ENCODE assay signal across 13 mouse cellular contexts in genomic region chr1:163310023-163310754, GRCm38 (mm10). TPM values are rescaled to one million over a fixed set of nuclear protein-coding genes. Genes with fewer than 3 reads are reported as not detected.
DNase-seq lines count a peak whose midpoint lies in the region; ATAC-seq and TF ChIP-seq lines count a peak whose summit lies in the region.
"Had no signal": no experiment of that assay in that cellular context is flagged by ENCODE, and none has a peak within 500 bp of the region (broad histone marks: within the 10 kb centered on the region; RNA-seq: fewer than 3 reads in every experiment).

No protein-coding gene starts in this region.

- ATAC-seq in heart, embryonic 15.5 days (replicated peaks; ENCODE audit: insufficient number of reproducible peaks, insufficient read depth, low FRiP score, low read depth): no peak
- ATAC-seq in embryonic facial prominence, embryonic 13.5 days (ENCODE audit: insufficient number of reproducible peaks, insufficient read depth, low FRiP score, low TSS enrichment, low read depth): no peak
- ATAC-seq in hindbrain, postnatal 0 days: no peak
- no peak for ATAC-seq in liver, postnatal 0 days

- H3K9me3 ChIP-seq in heart, embryonic 15.5 days (replicated peaks): no peaks in the 10 kb centered on the region
- H3K9me3 ChIP-seq in embryonic facial prominence, embryonic 13.5 days: no peaks in the 10 kb centered on the region
- no peaks in the 10 kb centered on the region for H3K9me3 ChIP-seq in hindbrain, postnatal 0 days (ENCODE audit: low read length)
- H3K9me3 ChIP-seq in liver, postnatal 0 days (ENCODE audit: low read length): no peaks in the 10 kb centered on the region
- H3K9me3 ChIP-seq: kidney, embryonic 15.5 days had no signal

- intact Hi-C loops in heart, postnatal 36 days (cut with DNase I): loop anchor here (5.0 to 10.0 kb wide), 8 partner anchors 38 to 525 kb away; partner anchors contain the start of gene Gorab

- TF ChIP-seq CTCF in hindbrain, postnatal 0 days (IDR thresholded peaks at IDR 0.05; ENCODE audit: low read depth): no peak
- no peak for TF ChIP-seq CTCF in liver, postnatal 0 days (IDR thresholded peaks at IDR 0.05; ENCODE audit: low read depth)

- TF ChIP-seq EP300 in liver, postnatal 0 days (IDR thresholded peaks at IDR 0.05; ENCODE audit: low read depth): no peak

- no peak overlapping the region for H3K9ac ChIP-seq in heart, embryonic 15.5 days
- peak overlapping the region; percentile 100 for H3K9ac ChIP-seq in embryonic facial prominence, embryonic 13.5 days
- no peak overlapping the region for H3K9ac ChIP-seq in hindbrain, postnatal 0 days (replicated peaks; ENCODE audit: low read length)
- H3K9ac ChIP-seq in liver, postnatal 0 days (replicated peaks): no peak overlapping the region
- H3K9ac ChIP-seq: kidney, embryonic 15.5 days had no signal

- H3K36me3 ChIP-seq in heart, embryonic 15.5 days: no peaks in the 10 kb centered on the region
- peaks cover 11% of the 10 kb centered on the region; the same call in 1 of the 2 replicates for H3K36me3 ChIP-seq in embryonic facial prominence, embryonic 13.5 days
- H3K36me3 ChIP-seq in hindbrain, postnatal 0 days (ENCODE audit: insufficient read depth, low read length): no peaks in the 10 kb centered on the region
- H3K36me3 ChIP-seq in liver, postnatal 0 days (replicated peaks; ENCODE audit: insufficient read depth, low read length): no peaks in the 10 kb centered on the region
- H3K36me3 ChIP-seq: kidney, embryonic 15.5 days had no signal

- DNase-seq in heart, postnatal 36 days: no peak
- peak; percentile 53 for DNase-seq in NIH3T3 (ENCODE audit: low read depth)
- no peak for DNase-seq in hindbrain, postnatal 0 days (ENCODE audit: low spot score)
- DNase-seq in adrenal gland, postnatal 25 days: no peak
- DNase-seq in cerebellum, adult 18-20 months: no peak
- DNase-seq in liver, postnatal 0 days: no peak
- DNase-seq: gastrocnemius, postnatal 10 days; lung, postnatal 10 days; spleen, adult 18-20 months; thymus, postnatal 4 days had no signal

- H3K27ac ChIP-seq in heart, embryonic 15.5 days: no peak overlapping the region
- peak overlapping the region; percentile 100 for H3K27ac ChIP-seq in embryonic facial prominence, embryonic 13.5 days
- H3K27ac ChIP-seq in hindbrain, postnatal 0 days: no peak overlapping the region
- no peak overlapping the region for H3K27ac ChIP-seq in liver, postnatal 0 days (ENCODE audit: low read depth)
- H3K27ac ChIP-seq: kidney, embryonic 15.5 days had no signal

- peaks cover 52% of the 10 kb centered on the region for H3K27me3 ChIP-seq in heart, embryonic 15.5 days
- peaks cover 5% of the 10 kb centered on the region; the same call in 1 of the 2 replicates for H3K27me3 ChIP-seq in embryonic facial prominence, embryonic 13.5 days
- H3K27me3 ChIP-seq in hindbrain, postnatal 0 days (ENCODE audit: insufficient read depth, low read length): peaks cover 45% of the 10 kb centered on the region
- H3K27me3 ChIP-seq in liver, postnatal 0 days (ENCODE audit: insufficient read depth, low read length): peaks cover 66% of the 10 kb centered on the region

- H3K4me2 ChIP-seq in heart, embryonic 15.5 days: peak overlapping the region; percentile 94
- peak overlapping the region; percentile 82 for H3K4me2 ChIP-seq in embryonic facial prominence, embryonic 13.5 days
- H3K4me2 ChIP-seq in hindbrain, postnatal 0 days (ENCODE audit: low read depth, low read length): peak overlapping the region; percentile 69
- no peak overlapping the region for H3K4me2 ChIP-seq in liver, postnatal 0 days (ENCODE audit: low read depth, low read length)

- 36% methylated on average over 8 of the region's 8 CpGs for WGBS in heart, embryonic 15.5 days
- 8% methylated on average over 8 of the region's 8 CpGs for WGBS in embryonic facial prominence, embryonic 13.5 days
- 23% methylated on average over 8 of the region's 8 CpGs for WGBS in hindbrain, postnatal 0 days
- WGBS in liver, postnatal 0 days (ENCODE audit: insufficient replicate concordance): 25% methylated on average over 8 of the region's 8 CpGs

- peak overlapping the region; percentile 74; the same call in 1 of the 2 replicates for H3K4me3 ChIP-seq in heart, embryonic 15.5 days
- peak overlapping the region; percentile 92 for H3K4me3 ChIP-seq in embryonic facial prominence, embryonic 13.5 days
- peak overlapping the region; percentile 48; the same call in 1 of the 2 replicates for H3K4me3 ChIP-seq in hindbrain, postnatal 0 days (ENCODE audit: low read length)
- H3K4me3 ChIP-seq in liver, postnatal 0 days (ENCODE audit: low read depth, low read length): no peak overlapping the region

- peaks cover 33% of the 10 kb centered on the region for H3K4me1 ChIP-seq in heart, embryonic 15.5 days (replicated peaks)
- H3K4me1 ChIP-seq in embryonic facial prominence, embryonic 13.5 days: peaks cover 48% of the 10 kb centered on the region
- H3K4me1 ChIP-seq in hindbrain, postnatal 0 days (ENCODE audit: insufficient read depth, low read length): peaks cover 5% of the 10 kb centered on the region
- H3K4me1 ChIP-seq in liver, postnatal 0 days (ENCODE audit: insufficient read depth): peaks cover 14% of the 10 kb centered on the region

RNA-seq across cellular contexts. Expression of gene Prrx1, which starts 3.3 kb away (rescaled TPM):
- polyA plus RNA-seq in heart, embryonic 15.5 days (2015; fragmentation: Nextera tagmentation; extraction: Ambion mirVana): 10.8 and 13.7 TPM in 2 replicates
- total RNA-seq in heart, postnatal 36 days (2021): 10 to 100 TPM; 33.6 to 34.3 TPM
- 171 and 190 TPM in 2 replicates for polyA plus RNA-seq in embryonic facial prominence, embryonic 13.5 days (2015; fragmentation: Nextera tagmentation; extraction: Ambion mirVana)
- total RNA-seq in hindbrain, postnatal 0 days (2014; rRNA removed): 3.7 and 4.8 TPM in 2 replicates
- polyA plus RNA-seq in hindbrain, postnatal 0 days (2015; fragmentation: Nextera tagmentation; extraction: Ambion mirVana): 4.4 and 4.9 TPM in 2 replicates
- total RNA-seq in adrenal gland, postnatal 25 days (2021): 6.3 and 8.7 TPM in 2 replicates
- 0.13 and 0.37 TPM in 2 replicates for polyA plus RNA-seq in liver, postnatal 0 days (2015; fragmentation: Nextera tagmentation; extraction: Ambion mirVana)

Comparison
In these comparisons a context has a peak if more than half of its experiments do, and no peak if none do; other contexts are left out.
1. RNA of gene Prrx1, which starts 3.3 kb away (polyA plus RNA-seq): 171 to 190 TPM in embryonic facial prominence, embryonic 13.5 days; 10.8 to 13.7 TPM in heart, embryonic 15.5 days, 4.4 to 4.9 TPM in hindbrain, postnatal 0 days and 0.13 to 0.37 TPM in liver, postnatal 0 days; every median in the first group is over 10 times any median in the second.